Mouse (Mus musculus) midbrain, postnatal 0 days (tissue): Measurements from ENCODE around the gene Oaz1. TPM values are rescaled to one million over a fixed set of nuclear protein-coding genes. Genes with fewer than 3 reads are reported as not detected.

Experiments
- ATAC-seq: fragments of 200-750 bp; cut with Nextera tagmentation; 2 replicates; pipeline ENCODE4 v1.8.0; 2017; ENCODE audit warnings: moderate number of reproducible peaks, mild to moderate bottlenecking, moderate TSS enrichment, moderate library complexity; ENCODE audit not compliant: low FRiP score
- DNase-seq: peaks from one replicate; pipeline ENCODE4 v3.0.0-alpha.2; 2015; ENCODE audit warnings: low spot score
- H3K27ac ChIP-seq: fragments of 300-500 bp; sonication (generic); 2 replicates; pipeline ENCODE4 v1.5.1; 2014; ENCODE audit warnings: low read depth, mild to moderate bottlenecking, low read length, mixed read lengths
- H3K27me3 ChIP-seq: fragments of 300-500 bp; sonication (generic); 2 replicates; pipeline ENCODE4 v1.6.1; 2014; ENCODE audit warnings: low read length, control low read depth, mixed read lengths; ENCODE audit not compliant: insufficient read depth
- H3K36me3 ChIP-seq: fragments of 300-500 bp; sonication (generic); 2 replicates; pipeline ENCODE4 v1.6.1; 2014; ENCODE audit warnings: low read length, control low read depth, mixed read lengths; ENCODE audit not compliant: insufficient read depth
- H3K4me1 ChIP-seq: fragments of 300-500 bp; sonication (generic); 2 replicates; pipeline ENCODE4 v1.6.1; 2014; ENCODE audit warnings: mild to moderate bottlenecking, control low read depth, antibody characterized with exemption, low read length, mixed read lengths; ENCODE audit not compliant: insufficient read depth
- H3K4me2 ChIP-seq: fragments of 300-500 bp; sonication (generic); 2 replicates; pipeline ENCODE4 v1.6.1; 2014; ENCODE audit warnings: low read depth, mild to moderate bottlenecking, low read length, mixed read lengths; ENCODE audit not compliant: poor library complexity, severe bottlenecking
- H3K4me3 ChIP-seq: fragments of 300-500 bp; sonication (generic); 2 replicates; pipeline ENCODE4 v1.5.1; 2014; ENCODE audit warnings: low read depth, mild to moderate bottlenecking, low read length, moderate library complexity
- H3K9ac ChIP-seq: fragments of 300-500 bp; sonication (generic); replicated peaks from 2 replicates; pipeline ENCODE4 v1.6.1; 2014; ENCODE audit warnings: mild to moderate bottlenecking, low read length, moderate library complexity, mixed read lengths; ENCODE audit not compliant: poor library complexity, severe bottlenecking
- H3K9me3 ChIP-seq: fragments of 300-500 bp; sonication (generic); 2 replicates; pipeline ENCODE4 v1.6.1; 2016; ENCODE audit warnings: low read length, control low read depth
- CTCF ChIP-seq: IDR thresholded peaks from 2 replicates; pipeline ENCODE4 v1.5.1; 2016; ENCODE audit warnings: antibody characterized with exemption, mild to moderate bottlenecking
- WGBS: fragments of 180-500 bp; shearing (Covaris S2); extraction: QIAGEN DNeasy Blood & Tissue Kit; methylation state at CpG from one replicate; pipeline ENCODE4 v1.1.7; 2014; 5-methylcytosine and 5-hydroxymethylcytosine counted together
- polyA plus RNA-seq: library from polyadenylated mRNA; unstranded; fragments of >200 nt; fragmentation: Nextera tagmentation; extraction: Ambion mirVana; gene quantifications from 2 replicates; pipeline ENCODE4 v1.2.1, GENCODE M21; 2015
- total RNA-seq: library from RNA; depleted of rRNA; stranded (reverse); fragments of >200 nt; gene quantifications from 2 replicates; pipeline ENCODE4 v1.2.3, GENCODE M21; 2014

Oaz1 gene
- total and polyA plus RNA-seq, 2 experiments from 2014 or later, result 928 to 1,039 TPM

DNA sequence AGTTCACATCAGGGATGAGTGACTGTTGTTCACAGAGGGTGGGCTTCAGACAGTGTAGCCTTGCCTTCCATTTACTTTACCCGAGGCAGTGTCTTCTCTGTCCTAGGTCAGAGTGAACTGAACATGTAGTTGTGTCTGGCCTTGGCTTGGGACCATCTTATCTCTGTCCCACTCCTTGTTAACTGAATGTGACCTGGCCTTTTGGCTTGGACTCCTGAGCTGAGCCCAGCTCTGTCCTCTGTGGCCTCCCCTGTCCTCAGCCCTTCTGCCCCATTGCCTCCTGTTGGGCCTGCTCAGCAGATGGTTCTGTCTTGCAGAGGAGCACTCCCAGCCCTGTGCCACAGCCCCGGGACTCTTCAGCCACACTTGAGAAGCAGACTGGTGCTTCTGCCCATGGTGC, 38.9 kb upstream of the Oaz1 start:
- H3K9me3 ChIP-seq, result no peaks in the 10 kb centered on the region

DNA sequence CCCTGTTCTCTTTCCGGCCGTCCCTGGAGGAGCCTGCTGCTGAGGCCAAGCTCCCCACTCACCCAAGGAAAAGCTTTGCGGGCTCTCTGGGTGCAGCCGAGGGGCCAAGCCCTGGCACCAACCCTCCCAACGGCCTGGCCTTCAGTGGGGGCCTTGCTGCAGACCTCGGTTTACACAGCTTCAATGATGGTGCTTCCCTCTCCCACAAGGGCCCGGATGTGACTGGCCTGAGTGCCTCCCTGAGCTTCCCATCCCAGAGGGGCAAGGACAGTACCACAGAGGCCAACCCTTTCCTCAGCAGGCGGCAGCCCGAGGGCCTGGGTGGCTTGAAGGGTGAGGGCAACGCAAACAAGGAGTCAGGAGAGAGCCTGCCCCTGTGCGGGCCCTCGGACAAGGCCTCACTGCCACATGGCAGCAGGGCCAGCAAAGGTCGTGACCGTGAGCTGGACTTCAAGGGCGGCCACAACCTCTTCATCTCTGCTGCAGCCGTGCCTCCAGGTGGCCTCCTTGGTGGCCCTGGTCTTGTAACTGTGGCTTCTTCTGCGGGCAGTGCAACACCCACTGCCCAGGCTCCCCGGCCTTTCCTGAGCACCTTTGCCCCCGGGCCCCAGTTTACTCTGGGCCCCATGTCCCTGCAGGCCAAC, 35.6 kb upstream of the Oaz1 start:
- DNase-seq (no peak), ATAC-seq (no peak)
- TF ChIP-seq CTCF, result no peak
- no peak overlapping the region for H3K9ac ChIP-seq
- H3K9me3 ChIP-seq, result no peaks in the 10 kb centered on the region
- no peak overlapping the region for H3K27ac ChIP-seq
- 90% methylated on average over 19 of the region's 19 CpGs for WGBS
- H3K4me3 ChIP-seq, result no peak overlapping the region
- no peak overlapping the region for H3K4me2 ChIP-seq
- peaks cover 86% of the 10 kb centered on the region for H3K36me3 ChIP-seq
- no peaks in the 10 kb centered on the region for H3K4me1 ChIP-seq
- H3K27me3 ChIP-seq, result no peaks in the 10 kb centered on the region

More for the DNA sequence above, 38.9 kb upstream of the Oaz1 start:
- WGBS, result 79% methylated on average over 2 of the region's 2 CpGs
- no peak overlapping the region for H3K27ac ChIP-seq
- no peak overlapping the region for H3K4me3 ChIP-seq
- no peak for TF ChIP-seq CTCF
- ATAC-seq, result no peak
- DNase-seq, result no peak
- H3K9ac ChIP-seq, result no peak overlapping the region
- H3K4me2 ChIP-seq, result no peak overlapping the region
- H3K4me1 ChIP-seq, result no peaks in the 10 kb centered on the region
- no peaks in the 10 kb centered on the region for H3K27me3 ChIP-seq
- peaks cover 95% of the 10 kb centered on the region for H3K36me3 ChIP-seq

DNA sequence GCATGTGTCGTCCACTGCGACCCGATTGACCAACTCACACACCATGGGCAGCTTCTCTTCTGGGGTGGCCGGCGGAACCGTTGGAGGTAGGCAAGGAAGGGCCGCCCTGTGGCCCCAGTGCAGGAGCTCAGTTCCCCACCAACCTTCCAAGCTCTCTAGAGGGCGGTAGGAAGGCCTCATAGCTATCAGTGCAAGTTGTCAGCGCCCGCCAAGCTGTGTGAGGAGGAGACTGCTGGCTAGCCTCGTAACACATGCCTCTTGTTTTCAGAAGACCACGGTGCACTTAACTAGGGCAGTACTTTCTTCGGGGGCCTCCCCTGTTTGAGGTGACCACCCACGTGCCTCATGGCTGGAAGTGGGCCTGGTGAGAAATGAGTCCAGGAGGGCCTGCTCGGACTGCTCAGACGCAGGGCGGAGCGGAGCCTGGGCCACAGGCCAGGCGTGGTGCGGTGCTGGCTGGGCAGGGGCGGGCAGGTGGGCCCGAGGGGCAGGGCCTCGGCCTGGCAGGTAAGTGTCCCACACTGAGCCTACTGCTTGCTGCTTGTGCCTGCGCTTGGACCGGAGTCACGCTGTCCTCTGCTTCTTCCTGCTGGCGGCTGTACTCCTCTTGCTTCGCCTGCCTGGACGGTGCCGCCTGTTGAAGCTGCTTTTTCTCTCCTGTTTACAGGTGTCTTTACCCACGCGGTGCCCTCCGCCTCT, 34.8 kb upstream of the Oaz1 start:
- ATAC-seq (no peak), DNase-seq (no peak)
- Histone ChIP-seq H3K9me3 (no peaks in the 10 kb centered on the region), H3K27me3 (no peaks in the 10 kb centered on the region), H3K27ac (no peak overlapping the region), H3K4me1 (no peaks in the 10 kb centered on the region), H3K4me3 (no peak overlapping the region), H3K4me2 (no peak overlapping the region), H3K9ac (no peak overlapping the region), H3K36me3 (peaks cover 86% of the 10 kb centered on the region)
- 85% methylated on average over 33 of the region's 33 CpGs for WGBS
- no peak for TF ChIP-seq CTCF

DNA sequence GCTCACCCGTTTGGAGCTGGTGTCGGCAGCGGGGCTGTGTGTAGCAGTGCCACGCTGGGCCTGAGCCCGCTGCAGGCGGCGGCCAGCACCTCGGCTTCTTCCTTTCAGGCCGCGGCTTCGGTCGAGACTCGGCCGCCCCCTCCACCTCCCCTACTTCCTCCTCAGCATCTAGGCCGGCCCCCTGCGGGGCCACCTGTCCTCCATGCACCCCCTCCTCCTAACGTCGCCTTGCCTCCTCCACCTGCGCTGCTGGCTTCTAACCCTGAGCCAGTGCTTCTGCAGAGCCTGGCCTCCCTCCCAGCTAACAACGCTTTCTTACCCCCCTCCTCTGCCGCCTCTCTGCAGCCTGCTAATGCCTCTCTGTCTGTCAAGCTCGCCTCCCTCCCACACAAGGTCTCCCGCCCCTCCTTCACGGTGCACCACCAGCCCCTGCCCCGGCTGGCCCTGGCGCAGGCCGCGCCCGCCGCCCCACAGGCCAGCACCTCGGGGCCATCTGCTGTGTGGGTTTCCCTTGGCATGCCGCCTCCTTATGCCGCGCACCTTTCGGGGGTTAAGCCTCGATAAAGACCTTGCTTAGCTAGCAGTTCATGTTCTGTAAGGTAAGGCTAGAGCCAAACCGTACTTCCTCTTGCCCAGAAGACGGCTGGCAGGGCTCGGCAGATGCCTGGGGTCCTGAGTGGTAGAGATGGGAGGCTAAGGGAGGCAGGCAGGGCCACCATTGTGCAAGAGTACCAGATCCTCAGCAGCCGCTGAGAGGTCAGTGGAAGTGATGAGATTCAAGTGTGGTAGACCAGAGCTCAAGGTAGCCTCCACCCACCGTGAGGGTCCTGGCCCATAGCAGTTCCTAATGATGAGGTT, 34.1 kb upstream of the Oaz1 start:
- Histone ChIP-seq H3K4me3 (no peak overlapping the region), H3K27ac (no peak overlapping the region; the same call in 1 of the 2 replicates), H3K36me3 (peaks cover 79% of the 10 kb centered on the region), H3K4me1 (peaks cover 7% of the 10 kb centered on the region; the same call in 1 of the 2 replicates), H3K9me3 (no peaks in the 10 kb centered on the region), H3K9ac (no peak overlapping the region), H3K27me3 (no peaks in the 10 kb centered on the region), H3K4me2 (no peak overlapping the region)
- DNase-seq, result peak; percentile 23
- no peak for TF ChIP-seq CTCF
- 71% methylated on average over 41 of the region's 41 CpGs for WGBS
- no peak for ATAC-seq

DNA sequence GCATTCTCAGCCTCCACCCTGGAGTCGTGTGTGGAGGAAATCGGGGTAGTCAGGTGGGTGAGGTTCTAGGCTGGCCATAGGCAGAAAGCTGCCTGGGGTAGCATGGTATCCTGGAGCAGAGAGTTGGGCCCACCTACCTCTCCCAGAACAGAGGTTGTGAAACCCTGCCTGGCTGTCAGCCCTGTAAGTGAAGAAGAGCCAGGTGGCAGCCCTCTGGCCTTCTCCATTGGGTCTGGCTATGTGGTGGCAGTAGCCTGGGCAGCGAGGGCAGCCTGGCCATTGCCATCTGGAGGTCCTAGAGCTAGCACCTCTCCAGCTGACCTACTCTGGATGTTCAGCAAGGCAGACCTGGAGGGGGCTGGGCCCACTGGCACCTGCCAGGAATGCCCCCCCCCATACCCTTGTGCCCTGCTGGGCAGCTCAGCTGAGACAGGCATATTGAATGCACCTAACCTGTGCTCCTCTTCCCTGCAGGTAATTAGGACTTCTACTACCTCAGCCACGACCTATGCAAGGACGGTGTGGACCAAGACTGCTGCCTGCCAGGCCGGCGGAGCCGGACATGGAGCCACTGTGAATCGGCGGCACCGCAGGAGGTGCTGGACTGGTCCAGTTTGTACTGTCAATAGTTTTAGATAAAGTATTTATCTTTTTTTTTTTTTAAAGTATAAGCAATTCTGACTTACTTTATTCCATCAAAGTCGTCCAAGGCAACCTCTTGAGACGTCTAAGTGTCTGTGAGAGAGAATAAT, 33.2 kb upstream of the Oaz1 start:
- ATAC-seq (no peak), DNase-seq (no peak)
- no peak for TF ChIP-seq CTCF
- Histone ChIP-seq H3K27me3 (no peaks in the 10 kb centered on the region), H3K27ac (no peak overlapping the region; the same call in 1 of the 2 replicates), H3K36me3 (peaks cover 71% of the 10 kb centered on the region), H3K4me2 (no peak overlapping the region), H3K9ac (no peak overlapping the region), H3K4me1 (peaks cover 7% of the 10 kb centered on the region; the same call in 1 of the 2 replicates), H3K4me3 (no peak overlapping the region), H3K9me3 (no peaks in the 10 kb centered on the region)
- 91% methylated on average over 13 of the region's 13 CpGs for WGBS
